Mouse (Mus musculus) kidney, embryonic 14.5 days (tissue): Measurements from ENCODE around the gene B230104I21Rik. TPM values are rescaled to one million over a fixed set of nuclear protein-coding genes. Genes with fewer than 3 reads are reported as not detected.

Experiments
- ATAC-seq: fragments of 200-750 bp; cut with Nextera tagmentation; 2 replicates; pipeline ENCODE4 v1.8.0; 2017; ENCODE audit warnings: moderate number of reproducible peaks, mild to moderate bottlenecking, moderate TSS enrichment, moderate library complexity; ENCODE audit not compliant: low FRiP score, low TSS enrichment
- H3K27ac ChIP-seq: fragments of 300-500 bp; sonication (generic); 2 replicates; pipeline ENCODE4 v1.5.1; 2014; ENCODE audit warnings: low read depth, mild to moderate bottlenecking, low read length, moderate library complexity, mixed read lengths
- H3K27me3 ChIP-seq: fragments of 300-500 bp; sonication (generic); 2 replicates; pipeline ENCODE4 v1.6.1; 2014; ENCODE audit warnings: mild to moderate bottlenecking, low read length; ENCODE audit not compliant: control insufficient read depth, insufficient read depth
- H3K36me3 ChIP-seq: fragments of 300-500 bp; sonication (generic); 2 replicates; pipeline ENCODE4 v1.6.1; 2014; ENCODE audit warnings: low read length, mixed read lengths; ENCODE audit not compliant: control insufficient read depth, insufficient read depth
- H3K4me1 ChIP-seq: fragments of 300-500 bp; sonication (generic); 2 replicates; pipeline ENCODE4 v1.6.1; 2014; ENCODE audit warnings: low read length, mixed read lengths; ENCODE audit not compliant: control insufficient read depth, insufficient read depth
- H3K4me2 ChIP-seq: fragments of 300-500 bp; sonication (generic); replicated peaks from 2 replicates; pipeline ENCODE4 v1.6.1; 2014; ENCODE audit warnings: low read depth, mild to moderate bottlenecking, low read length
- H3K4me3 ChIP-seq: fragments of 300-500 bp; sonication (generic); 2 replicates; pipeline ENCODE4 v1.5.1; 2014; ENCODE audit warnings: mild to moderate bottlenecking, low read length
- H3K9ac ChIP-seq: fragments of 300-500 bp; sonication (generic); 2 replicates; pipeline ENCODE4 v1.6.1; 2014; ENCODE audit warnings: low read depth, mild to moderate bottlenecking, low read length, moderate library complexity
- H3K9me3 ChIP-seq: fragments of 300-500 bp; sonication (generic); 2 replicates; pipeline ENCODE4 v1.6.1; 2016; ENCODE audit warnings: low read length; ENCODE audit not compliant: control insufficient read depth
- WGBS: fragments of 180-500 bp; shearing (Covaris S2); extraction: QIAGEN DNeasy Blood & Tissue Kit; methylation state at CpG from one replicate; pipeline ENCODE4 v1.1.7; 2014; 5-methylcytosine and 5-hydroxymethylcytosine counted together
- polyA plus RNA-seq: library from polyadenylated mRNA; unstranded; fragments of >200 nt; fragmentation: Nextera tagmentation; extraction: Ambion mirVana; gene quantifications from 2 replicates; pipeline ENCODE4 v1.2.1, GENCODE M21; 2014

The B230104I21Rik gene
- polyA plus RNA-seq, 1 experiment from 2014 or later, result not detected

GRCm38 (mm10) chr4:154378876-154379275 lies 42.9 kb downstream of the B230104I21Rik start:
- Histone ChIP-seq H3K9me3 (no peaks in the 10 kb centered on the region), H3K4me2 (no peak overlapping the region), H3K36me3 (no peaks in the 10 kb centered on the region), H3K4me3 (no peak overlapping the region), H3K27ac (no peak overlapping the region), H3K4me1 (no peaks in the 10 kb centered on the region), H3K27me3 (peaks cover 3% of the 10 kb centered on the region), H3K9ac (no peak overlapping the region)
- 92% methylated on average over 2 of the region's 2 CpGs for WGBS
- no peak for ATAC-seq

GRCm38 (mm10) chr4:154385208-154385607 lies 49.3 kb downstream of the B230104I21Rik start:
- H3K27ac ChIP-seq, result no peak overlapping the region
- peaks cover 29% of the 10 kb centered on the region for H3K4me1 ChIP-seq
- WGBS, result 80% methylated on average over 8 of the region's 8 CpGs
- no peaks in the 10 kb centered on the region for H3K9me3 ChIP-seq
- no peak overlapping the region for H3K9ac ChIP-seq
- no peak overlapping the region for H3K4me3 ChIP-seq
- peaks cover 6% of the 10 kb centered on the region for H3K27me3 ChIP-seq
- no peaks in the 10 kb centered on the region for H3K36me3 ChIP-seq
- no peak overlapping the region for H3K4me2 ChIP-seq
- no peak for ATAC-seq

- Histone ChIP-seq H3K9me3 (no peaks in the 10 kb centered on the region), H3K9ac (no peak overlapping the region), H3K4me2 (no peak overlapping the region), H3K36me3 (no peaks in the 10 kb centered on the region), H3K27me3 (peaks cover 6% of the 10 kb centered on the region), H3K4me3 (no peak overlapping the region), H3K27ac (no peak overlapping the region), H3K4me1 (peaks cover 36% of the 10 kb centered on the region)
- WGBS, result 65% methylated on average over 2 of the region's 2 CpGs
- no peak for ATAC-seq
Measured at GRCm38 (mm10) chr4:154385918-154386317, 50.0 kb downstream of the B230104I21Rik start.

GRCm38 (mm10) chr4:154386810-154387209 lies 50.9 kb downstream of the B230104I21Rik start:
- ATAC-seq, result peak; percentile 67
- no peak overlapping the region for H3K4me2 ChIP-seq
- H3K4me1 ChIP-seq, result peaks cover 38% of the 10 kb centered on the region
- 23% methylated on average over 8 of the region's 8 CpGs for WGBS
- no peak overlapping the region for H3K27ac ChIP-seq
- no peak overlapping the region for H3K9ac ChIP-seq
- no peaks in the 10 kb centered on the region for H3K9me3 ChIP-seq
- H3K4me3 ChIP-seq, result no peak overlapping the region
- H3K27me3 ChIP-seq, result peaks cover 6% of the 10 kb centered on the region
- H3K36me3 ChIP-seq, result no peaks in the 10 kb centered on the region

- Histone ChIP-seq H3K9me3 (no peaks in the 10 kb centered on the region), H3K9ac (no peak overlapping the region), H3K4me3 (no peak overlapping the region), H3K27ac (peak overlapping the region; percentile 78), H3K4me1 (peaks cover 50% of the 10 kb centered on the region), H3K36me3 (no peaks in the 10 kb centered on the region), H3K4me2 (no peak overlapping the region), H3K27me3 (peaks cover 11% of the 10 kb centered on the region)
- peak; percentile 51 for ATAC-seq
- WGBS, result 35% methylated on average over 2 of the region's 2 CpGs
Measured at GRCm38 (mm10) chr4:154389641-154390040, 53.7 kb downstream of the B230104I21Rik start.

GRCm38 (mm10) chr4:154390333-154391080 lies 54.6 kb downstream of the B230104I21Rik start:
- peaks cover 50% of the 10 kb centered on the region for H3K4me1 ChIP-seq
- peak overlapping the region; percentile 9; the same call in 1 of the 2 replicates for H3K4me2 ChIP-seq
- peak overlapping the region; percentile 20; the same call in 1 of the 2 replicates for H3K9ac ChIP-seq

GRCm38 (mm10) chr4:154392641-154393040 lies 56.7 kb downstream of the B230104I21Rik start:
- Histone ChIP-seq H3K27me3 (peaks cover 5% of the 10 kb centered on the region; the same call in 1 of the 2 replicates), H3K9me3 (no peaks in the 10 kb centered on the region), H3K4me1 (peaks cover 38% of the 10 kb centered on the region), H3K27ac (no peak overlapping the region), H3K4me3 (no peak overlapping the region), H3K36me3 (no peaks in the 10 kb centered on the region), H3K9ac (no peak overlapping the region), H3K4me2 (no peak overlapping the region)
- ATAC-seq, result no peak
- 69% methylated on average over 1 of the region's 1 CpGs for WGBS

More at GRCm38 (mm10) chr4:154390333-154391080, 54.6 kb downstream of the B230104I21Rik start:
- H3K4me3 ChIP-seq, result no peak overlapping the region
- H3K36me3 ChIP-seq, result no peaks in the 10 kb centered on the region
- peak overlapping the region; percentile 78 for H3K27ac ChIP-seq
- ATAC-seq, result peak; percentile 30; the same call in 1 of the 2 replicates
- H3K9me3 ChIP-seq, result no peaks in the 10 kb centered on the region
- WGBS, result 4% methylated on average over 20 of the region's 20 CpGs
- peaks cover 7% of the 10 kb centered on the region; the same call in 1 of the 2 replicates for H3K27me3 ChIP-seq

- Histone ChIP-seq H3K27me3 (peaks cover 5% of the 10 kb centered on the region; the same call in 1 of the 2 replicates), H3K4me1 (peaks cover 34% of the 10 kb centered on the region), H3K27ac (no peak overlapping the region), H3K4me3 (no peak overlapping the region), H3K36me3 (no peaks in the 10 kb centered on the region), H3K9me3 (no peaks in the 10 kb centered on the region), H3K9ac (no peak overlapping the region), H3K4me2 (no peak overlapping the region)
- ATAC-seq, result no peak
- WGBS, result 13% methylated on average over 18 of the region's 18 CpGs
Measured at GRCm38 (mm10) chr4:154393196-154394122, 57.5 kb downstream of the B230104I21Rik start.
